Mouse (Mus musculus) heart, adult 18-20 months (tissue): ENCODE results near the gene Pradc1. TPM values are rescaled to one million over a fixed set of nuclear protein-coding genes. Genes with fewer than 3 reads are reported as not detected.

Experiments
- DNase-seq, 2 experiments: peaks; one replicate each; pipeline ENCODE4 v3.0.0; 2021 to 2022; ENCODE audit warnings: mixed read lengths in 1 of 2
- long read RNA-seq, 2 experiments: library from polyadenylated mRNA; stranded (forward); transcript quantifications; one replicate each; pipeline ENCODE4 v2.0.0; 2021
- total RNA-seq, 2 experiments: library from RNA; stranded (reverse); gene quantifications; 2 replicates each; pipeline ENCODE4 v1.2.3; 2021

The Pradc1 gene
- total RNA-seq: 10 to 100 TPM in 1 of 2 experiments, 1 to 10 TPM in 1; 9.5 to 14.1 TPM
- long read RNA-seq, experiment 1, partial matches to known transcripts: 1 of 4 reads
- long read RNA-seq, experiment 1, other reads (novel, unspliced or antisense): 1 of 4 reads
- long read RNA-seq, experiment 2, partial matches to known transcripts: 0 of 7 reads
- long read RNA-seq, experiment 2, other reads (novel, unspliced or antisense): 2 of 7 reads

GRCm38 (mm10) chr6:85451664-85452410 lies at the start of gene Pradc1:
Pradc1 (minus strand) TSS chr6:85451970.
- peak; percentile 99 for DNase-seq

GRCm38 (mm10) chr6:85500416-85500815 lies 48.6 kb upstream of the Pradc1 start:
- no peak for DNase-seq

GRCm38 (mm10) chr6:85498147-85498546 lies 46.4 kb upstream of the Pradc1 start:
- no peak for DNase-seq

- no peak for DNase-seq
These were observed 45.2 kb upstream of the Pradc1 start for GRCm38 (mm10) chr6:85496976-85497375.

GRCm38 (mm10) chr6:85491606-85492005 lies 39.8 kb upstream of the Pradc1 start:
- no peak for DNase-seq

GRCm38 (mm10) chr6:85490252-85490651 lies 38.5 kb upstream of the Pradc1 start:
- DNase-seq: no peak

- DNase-seq: no peak
These were observed 37.9 kb upstream of the Pradc1 start for GRCm38 (mm10) chr6:85489717-85490116.

- DNase-seq: no peak
These were observed 36.7 kb upstream of the Pradc1 start for GRCm38 (mm10) chr6:85488510-85488909.

GRCm38 (mm10) chr6:85485738-85486137 lies 34.0 kb upstream of the Pradc1 start:
- no peak for DNase-seq

- DNase-seq: no peak
These were observed 32.3 kb upstream of the Pradc1 start for GRCm38 (mm10) chr6:85483843-85484721.

- DNase-seq: no peak
These were observed 28.9 kb upstream of the Pradc1 start for GRCm38 (mm10) chr6:85480685-85481084.

- no peak for DNase-seq
These were observed 28.2 kb upstream of the Pradc1 start for GRCm38 (mm10) chr6:85479979-85480378.

- DNase-seq: no peak
These were observed 26.6 kb upstream of the Pradc1 start for GRCm38 (mm10) chr6:85478416-85478815.

GRCm38 (mm10) chr6:85477366-85477917 lies 25.7 kb upstream of the Pradc1 start:
- DNase-seq: no peak

GRCm38 (mm10) chr6:85475581-85475980 lies 23.8 kb upstream of the Pradc1 start:
- DNase-seq: no peak

- no peak for DNase-seq
These were observed 20.8 kb upstream of the Pradc1 start for GRCm38 (mm10) chr6:85472542-85472941.

GRCm38 (mm10) chr6:85471962-85472361 lies 20.2 kb upstream of the Pradc1 start:
- no peak for DNase-seq

- no peak for DNase-seq
These were observed 18.1 kb upstream of the Pradc1 start for GRCm38 (mm10) chr6:85469660-85470430.

- no peak for DNase-seq
These were observed 13.6 kb upstream of the Pradc1 start for GRCm38 (mm10) chr6:85465381-85465780.

- DNase-seq: no peak
These were observed 7.9 kb upstream of the Pradc1 start for GRCm38 (mm10) chr6:85459621-85460020.

GRCm38 (mm10) chr6:85452816-85453215 lies 1.0 kb upstream of the Pradc1 start:
- DNase-seq: no peak

- no peak for DNase-seq
These were observed 568 bp upstream of the Pradc1 start for GRCm38 (mm10) chr6:85452411-85452665.
